Mouse (Mus musculus) frontal cortex, postnatal 14 days (tissue): ENCODE measurements around the gene Sec1.

Source experiments
- DNase-seq, 2 experiments: peaks; one replicate each; pipeline ENCODE4 v3.0.0; 2022; ENCODE audit warnings: low spot score in 2 of 2

Sec1 gene

DNA sequence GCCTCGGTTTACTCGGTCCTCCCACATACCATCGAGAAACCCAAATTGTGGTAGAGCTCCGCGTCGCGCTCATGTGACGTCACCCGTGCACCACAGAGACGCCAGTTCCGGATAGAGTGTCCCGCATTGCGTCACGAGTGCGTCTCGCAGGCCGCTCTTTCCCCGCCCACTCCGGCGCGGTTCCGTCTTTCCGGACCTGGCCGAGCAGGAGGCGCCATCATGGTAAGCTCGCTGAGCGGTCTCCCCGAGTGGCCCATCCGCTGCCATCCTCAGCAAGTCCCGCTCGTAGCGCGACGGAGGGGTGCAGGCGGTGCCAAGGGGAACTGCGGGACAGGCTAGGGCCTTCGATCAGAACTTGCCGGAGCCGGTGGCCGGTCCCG, 23.7 kb upstream of the Sec1 start, which contains the start of gene Sphk2:
TSS of gene Sphk2 (minus strand) at position 85 of the 380 bp plus-strand sequence.
- peak; percentile 97 to 99 for DNase-seq

DNA sequence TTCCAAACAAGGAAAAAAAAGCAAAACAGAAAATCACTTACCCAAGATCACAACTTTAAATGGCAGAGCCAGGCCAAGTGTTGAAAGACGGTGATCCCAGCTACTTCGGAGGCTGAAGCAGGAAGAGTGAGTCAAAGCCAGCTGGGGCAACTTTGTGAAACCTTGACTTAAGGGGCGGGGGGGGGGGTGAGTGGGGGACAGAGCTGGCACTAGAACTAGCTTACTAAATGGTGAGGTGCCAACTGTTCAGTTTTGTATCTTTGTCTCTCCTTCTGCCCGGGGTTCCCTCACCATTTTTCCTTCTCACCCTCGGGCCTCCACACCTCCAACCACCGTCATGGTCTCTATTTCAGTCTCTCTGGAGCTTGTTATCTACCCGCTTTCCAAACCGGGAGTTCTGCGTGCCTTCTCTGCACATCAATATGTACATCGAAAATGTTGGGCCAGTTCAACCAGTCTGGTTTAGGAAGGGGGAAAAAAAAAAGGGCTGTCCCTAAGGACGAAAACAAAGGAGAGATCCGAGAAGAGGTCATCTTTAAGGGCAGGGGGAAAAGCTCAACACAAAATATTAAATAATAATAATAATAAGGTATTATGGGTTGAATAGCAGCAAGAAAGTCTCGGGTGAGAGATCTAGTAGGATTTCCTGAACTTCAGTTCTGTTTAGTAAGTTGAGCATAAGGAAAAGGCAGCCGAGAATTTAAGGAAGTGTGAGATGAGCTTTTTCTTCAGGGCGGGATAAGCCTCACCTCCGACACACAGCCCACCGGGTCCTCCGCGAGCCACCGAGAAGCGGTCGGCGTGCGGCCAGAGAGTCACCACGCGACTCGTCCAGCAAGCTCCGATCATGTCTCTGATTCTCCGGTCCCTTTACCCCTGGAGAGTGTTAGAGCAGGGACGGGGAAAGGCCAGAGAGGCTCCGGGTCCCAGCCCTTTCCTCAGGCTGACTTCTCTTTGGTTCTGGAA, 23.0 kb upstream of the Sec1 start:
- no peak for DNase-seq

DNA sequence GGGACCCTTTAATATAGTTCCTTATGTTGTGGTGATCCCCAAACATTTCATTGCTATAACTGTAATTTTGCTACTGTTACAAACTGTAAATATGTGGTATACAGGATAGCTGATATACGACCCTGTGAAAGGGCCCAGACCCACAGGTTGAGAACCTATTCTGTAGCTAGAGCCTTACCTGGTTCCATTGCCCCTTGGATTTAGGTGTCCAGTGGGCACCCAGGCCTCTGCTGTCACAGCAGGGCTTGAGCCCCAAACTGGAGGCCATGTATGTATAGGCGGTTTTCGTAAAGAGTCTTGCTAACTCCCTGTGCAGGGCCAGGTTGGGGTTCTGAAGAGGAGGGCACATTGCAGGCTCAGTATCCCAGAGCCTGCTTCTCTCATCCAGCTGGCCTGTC, 22.3 kb upstream of the Sec1 start:
- no peak for DNase-seq

DNA sequence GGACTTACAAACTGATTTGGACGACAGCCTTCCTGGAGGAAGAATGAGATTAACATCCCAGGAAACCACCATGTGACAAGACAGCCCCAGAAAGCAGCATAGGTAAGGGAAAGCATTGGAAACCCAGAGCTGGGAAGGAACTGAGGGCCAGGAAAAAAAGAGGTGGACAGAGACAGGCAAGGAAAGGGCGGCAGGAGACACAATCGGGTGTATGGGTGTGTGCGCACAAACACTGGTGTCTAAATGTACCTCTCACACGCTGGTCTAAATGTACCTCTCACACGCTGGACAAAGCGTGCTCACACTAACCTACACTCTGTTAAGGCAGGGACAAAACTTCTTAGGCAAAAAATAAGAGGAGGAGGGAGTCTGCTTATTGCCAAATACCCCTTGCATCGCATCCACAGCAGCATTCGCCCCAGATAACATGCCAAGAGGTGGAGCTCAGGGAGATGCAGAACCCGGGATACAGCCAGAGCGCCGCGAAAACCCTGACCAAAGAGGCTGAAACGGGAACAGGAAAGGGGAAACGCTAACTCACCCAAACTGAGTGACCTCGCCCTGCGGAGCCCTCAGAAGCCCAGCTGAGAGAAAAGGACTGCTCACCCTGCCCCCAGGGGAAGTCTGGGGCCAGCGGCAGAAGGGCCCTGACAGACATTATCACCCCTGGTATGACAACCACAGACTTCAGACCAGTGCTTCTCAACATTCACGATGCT, 21.7 kb upstream of the Sec1 start:
- DNase-seq: no peak

DNA sequence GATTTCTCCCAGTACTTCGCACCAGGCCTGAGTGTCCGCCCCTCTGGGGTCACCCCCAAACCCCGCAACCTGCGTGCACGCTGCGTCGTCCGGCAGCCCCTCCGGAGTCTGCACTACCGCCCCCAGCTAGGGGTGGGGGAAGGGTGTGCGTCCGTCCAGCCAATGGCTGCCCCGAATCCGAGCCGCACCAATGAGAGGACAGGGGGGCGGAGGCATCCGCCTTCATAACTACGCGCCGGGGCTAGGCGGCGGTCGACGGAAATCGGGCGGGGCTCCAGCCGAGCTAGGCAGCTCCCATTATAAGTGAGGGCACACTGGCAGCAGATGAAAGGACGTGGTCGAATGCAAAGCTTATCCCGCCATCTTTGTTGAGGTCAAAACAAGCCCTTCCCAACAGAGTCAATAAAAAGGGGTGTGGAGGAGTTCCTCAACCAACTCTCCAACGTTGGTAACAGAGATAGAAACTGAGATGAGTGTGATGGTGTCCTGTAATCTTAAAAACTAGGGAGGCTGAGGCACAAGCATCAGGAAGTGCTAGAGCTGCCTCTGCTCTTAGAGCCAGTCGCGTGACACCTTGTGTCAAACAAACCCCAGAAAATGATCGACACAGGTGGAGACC, 21.0 kb upstream of the Sec1 start, which contains the start of gene Rpl18:
TSS of gene Rpl18 (plus strand) at position 368 of the 619 bp plus-strand sequence.
- DNase-seq: peak; percentile 97 to 98

DNA sequence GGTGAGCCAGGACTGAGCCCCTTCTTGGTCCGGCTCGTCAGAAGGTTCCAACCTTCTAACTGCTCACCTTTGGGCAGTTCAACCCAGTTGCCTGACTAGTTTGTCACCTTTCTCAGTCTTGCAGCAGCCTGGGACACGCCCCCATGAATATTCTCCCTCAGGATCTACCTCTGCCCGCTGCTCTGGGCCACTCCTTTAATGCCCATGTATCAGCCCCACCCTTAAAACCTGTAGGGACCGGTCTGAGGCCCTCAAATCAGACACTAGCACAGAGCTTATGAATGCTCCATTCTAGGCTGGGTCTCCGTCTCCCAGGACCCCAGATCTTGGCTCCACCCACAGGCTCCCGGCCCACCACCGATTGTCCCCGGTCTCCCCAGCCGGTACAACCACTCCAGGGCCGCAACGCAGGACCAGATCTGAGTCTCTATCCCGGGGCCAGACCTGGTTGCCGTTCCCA, 20.5 kb upstream of the Sec1 start:
- no peak for DNase-seq

DNA sequence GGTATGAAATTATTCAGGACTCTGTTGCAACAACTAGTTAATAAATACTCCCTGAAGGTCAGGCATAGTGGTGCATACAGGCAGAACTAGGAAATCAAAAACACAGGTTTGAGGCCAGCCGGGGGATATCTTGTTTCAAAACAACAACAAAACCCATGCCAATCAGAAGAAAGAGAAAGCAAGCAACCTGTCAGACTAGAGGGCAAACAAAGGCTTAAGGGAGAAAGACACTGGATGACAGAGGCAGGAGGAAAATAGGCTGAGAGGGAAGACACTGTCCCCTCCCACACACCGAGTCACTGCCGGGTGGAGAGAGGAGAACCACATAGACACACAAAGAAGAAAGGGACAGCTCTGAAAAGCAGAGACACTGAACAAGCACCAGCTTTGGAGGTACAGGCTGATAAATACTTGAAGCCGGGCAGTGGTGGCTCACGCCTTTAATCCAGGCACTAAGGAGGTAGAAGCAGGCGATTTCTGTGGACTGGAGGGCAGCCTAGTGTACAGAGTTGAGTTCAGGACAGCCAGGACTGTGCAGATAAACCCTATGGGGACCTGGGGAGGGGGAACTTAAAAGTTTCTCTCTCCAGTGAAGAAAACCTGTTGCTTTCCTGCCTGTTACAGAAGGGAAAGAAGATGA, 19.8 kb upstream of the Sec1 start:
- no peak for DNase-seq

DNA sequence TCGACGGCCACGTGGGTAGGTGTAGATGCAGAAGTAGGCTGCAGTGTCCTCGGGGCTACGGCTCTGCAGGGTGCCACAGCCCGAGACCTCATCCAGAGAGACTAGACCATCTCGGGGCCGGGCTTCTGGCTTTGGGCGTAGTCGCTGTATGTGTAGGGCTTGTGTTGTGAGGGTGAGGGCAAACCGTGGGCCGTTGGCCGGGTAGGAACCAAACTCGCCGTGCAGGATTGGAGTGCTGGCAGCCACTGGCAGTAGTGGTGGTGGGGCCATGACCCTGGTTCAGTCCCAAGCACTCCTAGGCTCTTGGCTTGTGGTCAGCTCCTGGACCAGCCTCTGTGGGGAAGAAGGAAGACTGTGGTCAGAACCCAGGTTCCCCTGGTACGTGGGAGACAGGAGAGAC, 19.2 kb upstream of the Sec1 start:
- DNase-seq: no peak

DNA sequence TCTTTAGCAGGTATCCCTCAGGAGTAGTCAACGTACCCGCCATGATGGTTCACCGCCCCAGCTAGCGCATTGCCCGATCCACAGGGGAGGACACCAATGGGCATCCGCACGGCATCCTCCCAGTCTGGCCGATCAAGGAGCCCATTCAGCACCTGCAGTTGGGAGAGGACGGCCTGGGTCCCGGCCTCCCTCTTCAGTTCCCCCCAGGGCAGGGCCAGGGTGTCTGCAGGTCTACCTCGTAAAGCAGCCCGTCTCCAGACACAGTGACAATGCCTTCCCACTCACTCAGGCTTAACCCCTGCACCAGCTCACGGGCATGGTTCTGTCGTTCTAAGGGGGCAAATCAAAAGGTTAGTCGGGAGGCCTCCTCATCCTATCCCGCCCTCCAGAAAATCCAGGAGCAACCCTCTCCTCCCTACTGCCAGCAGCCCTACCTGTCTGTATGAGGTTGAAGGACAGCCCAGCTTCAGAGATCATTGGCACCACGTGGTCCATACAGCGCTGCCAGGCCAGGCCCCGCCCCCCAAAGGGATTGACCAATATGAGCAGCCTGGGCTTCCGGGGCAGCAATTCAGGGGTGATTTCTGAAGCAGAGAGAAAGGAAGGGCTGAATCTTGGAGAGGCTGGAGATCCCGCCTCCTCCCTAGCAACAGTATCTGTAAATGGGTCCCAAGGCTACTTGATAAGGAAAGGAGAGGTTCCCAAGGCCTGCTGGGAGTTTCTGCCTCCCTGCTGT, 18.0 kb upstream of the Sec1 start:
- no peak for DNase-seq

DNA sequence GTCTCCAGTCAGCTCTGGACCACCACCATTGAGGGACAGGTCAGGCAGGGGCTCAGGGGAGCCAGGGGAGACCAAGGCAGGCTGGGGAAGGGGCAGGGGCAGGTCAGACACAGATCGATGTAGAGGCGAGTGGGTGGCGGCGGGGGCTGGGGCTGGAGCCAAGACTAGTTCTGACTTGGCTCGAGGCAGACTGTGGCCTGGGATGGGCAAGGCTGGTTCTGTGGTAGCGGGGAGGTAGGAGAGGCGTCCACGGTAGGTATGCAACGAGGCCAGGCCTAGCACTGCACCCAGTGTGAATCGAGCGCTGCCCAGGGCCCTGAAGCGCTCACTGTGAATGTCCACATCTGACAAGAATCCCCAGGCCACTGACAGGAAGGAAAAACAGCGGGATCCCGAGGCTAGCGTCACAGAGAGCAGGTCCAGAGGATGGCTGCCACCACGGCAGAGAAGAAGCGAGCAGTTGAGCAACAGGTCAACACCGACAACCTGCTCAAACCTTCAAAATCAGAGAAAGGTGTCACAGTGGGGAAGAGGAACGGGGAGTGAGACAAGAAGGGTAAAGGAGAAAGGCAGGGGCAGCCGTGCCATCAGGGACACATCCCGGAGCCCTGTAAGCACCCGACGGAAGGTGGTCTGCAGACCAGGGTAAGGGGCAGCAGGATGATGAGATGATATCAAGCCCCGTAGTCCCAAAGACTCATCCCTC, 17.3 kb upstream of the Sec1 start:
- no peak for DNase-seq

DNA sequence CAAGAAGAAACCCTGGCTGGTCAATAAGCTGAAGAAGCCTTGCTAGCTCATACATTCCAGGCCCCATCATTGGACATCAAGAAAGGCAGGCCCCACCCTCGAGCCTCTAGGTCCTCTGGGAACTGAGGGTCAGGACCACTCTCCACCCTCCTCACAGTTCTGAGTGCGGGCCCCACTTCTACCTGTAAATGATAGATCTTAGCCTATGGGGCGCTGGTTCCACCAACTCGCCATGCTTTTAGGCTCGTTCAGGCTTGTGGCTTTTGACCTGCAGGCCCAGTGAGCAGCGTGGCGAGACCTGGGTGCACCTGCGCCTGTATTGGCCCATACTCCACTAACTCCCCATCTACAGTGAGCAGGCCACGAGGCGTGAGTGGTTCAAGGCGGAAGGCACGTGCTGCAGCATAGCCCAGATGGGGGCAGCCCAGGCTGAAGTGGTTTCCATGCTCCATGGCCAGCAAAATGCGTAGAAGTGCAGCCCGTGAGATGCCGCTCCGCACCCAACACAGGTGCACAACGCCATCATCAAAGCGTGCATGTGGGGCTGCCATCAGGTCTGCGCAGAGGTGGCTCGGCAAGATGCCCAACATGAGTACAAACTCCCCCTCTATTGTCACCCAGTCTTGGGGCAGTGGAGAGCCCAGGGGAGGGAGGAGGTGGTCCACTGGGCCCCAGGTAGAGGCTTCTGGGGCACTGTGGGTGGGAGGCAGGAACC, 16.4 kb upstream of the Sec1 start:
- no peak for DNase-seq

DNA sequence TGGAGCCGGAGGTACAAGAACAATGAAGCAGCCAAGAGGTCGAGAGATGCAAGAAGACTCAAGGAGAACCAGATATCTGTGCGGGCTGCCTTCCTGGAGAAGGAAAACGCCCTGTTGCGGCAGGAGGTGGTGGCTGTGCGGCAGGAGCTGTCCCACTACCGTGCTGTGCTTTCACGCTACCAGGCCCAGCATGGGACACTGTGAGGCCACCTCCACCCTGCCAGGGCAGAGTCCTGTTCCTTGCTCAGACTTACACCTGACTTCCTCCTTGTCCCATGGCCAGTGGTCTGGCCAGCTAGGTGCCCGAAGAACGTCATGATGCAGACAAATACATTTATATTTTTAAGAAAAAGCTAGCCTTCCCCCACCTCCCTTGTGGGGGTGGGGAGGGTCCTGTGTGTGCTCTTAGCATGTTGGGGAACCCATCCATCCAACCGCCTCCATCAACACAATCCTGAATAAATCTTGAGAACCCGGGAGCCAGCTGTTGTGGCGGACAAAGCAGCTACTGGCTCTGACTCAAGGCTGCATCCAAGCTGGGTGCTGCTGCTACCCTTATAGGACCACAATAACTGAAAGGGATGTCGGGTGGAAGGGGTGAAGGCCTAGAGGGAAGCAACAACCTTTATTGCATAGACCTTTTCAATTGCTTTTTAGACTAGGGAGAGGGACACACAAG, 15.6 kb upstream of the Sec1 start:
- no peak for DNase-seq

DNA sequence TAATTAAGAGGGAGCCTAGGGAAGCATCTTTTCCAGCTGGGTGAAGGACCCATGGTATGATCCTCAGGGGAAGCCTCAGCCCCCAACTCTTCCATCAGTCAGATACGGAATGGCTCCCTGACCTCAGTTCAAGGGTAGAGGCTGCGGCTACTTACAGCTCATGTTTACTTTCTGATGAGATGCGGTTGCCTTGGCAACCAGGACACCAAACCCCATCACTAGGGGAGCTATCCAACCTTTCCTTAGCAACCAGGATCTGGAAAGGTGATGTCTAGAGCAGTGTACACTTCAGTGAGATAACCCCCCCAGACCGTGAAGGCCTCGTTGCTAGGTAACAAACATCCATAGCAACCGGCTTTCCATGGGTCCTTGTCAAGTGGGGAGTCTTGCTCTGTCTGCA, 14.8 kb upstream of the Sec1 start:
- no peak for DNase-seq

DNA sequence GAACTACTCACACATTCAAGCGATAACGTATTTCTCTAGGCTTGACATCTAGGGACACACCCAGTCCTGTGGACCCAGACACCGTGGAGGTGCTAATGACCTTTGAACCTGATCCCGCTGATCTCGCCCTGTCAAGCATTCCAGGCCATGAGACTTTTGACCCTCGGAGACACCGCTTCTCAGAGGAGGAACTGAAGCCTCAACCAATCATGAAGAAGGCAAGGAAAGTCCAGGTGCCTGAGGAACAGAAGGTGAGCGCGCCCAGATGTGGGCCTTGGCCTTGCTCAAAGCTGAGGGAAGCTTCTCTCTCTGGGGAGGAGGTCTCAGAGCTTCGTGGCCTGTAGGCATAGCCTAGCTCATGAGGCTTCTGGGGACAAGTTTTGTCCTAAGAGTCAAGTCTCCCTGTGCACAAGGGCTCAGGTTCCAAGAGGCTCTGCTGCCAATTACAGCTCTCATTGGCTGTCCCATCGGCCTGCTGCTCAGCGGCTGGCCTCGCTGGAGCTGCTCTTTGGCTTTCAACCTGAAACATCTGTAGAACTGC, 14.1 kb upstream of the Sec1 start:
- no peak for DNase-seq

DNA sequence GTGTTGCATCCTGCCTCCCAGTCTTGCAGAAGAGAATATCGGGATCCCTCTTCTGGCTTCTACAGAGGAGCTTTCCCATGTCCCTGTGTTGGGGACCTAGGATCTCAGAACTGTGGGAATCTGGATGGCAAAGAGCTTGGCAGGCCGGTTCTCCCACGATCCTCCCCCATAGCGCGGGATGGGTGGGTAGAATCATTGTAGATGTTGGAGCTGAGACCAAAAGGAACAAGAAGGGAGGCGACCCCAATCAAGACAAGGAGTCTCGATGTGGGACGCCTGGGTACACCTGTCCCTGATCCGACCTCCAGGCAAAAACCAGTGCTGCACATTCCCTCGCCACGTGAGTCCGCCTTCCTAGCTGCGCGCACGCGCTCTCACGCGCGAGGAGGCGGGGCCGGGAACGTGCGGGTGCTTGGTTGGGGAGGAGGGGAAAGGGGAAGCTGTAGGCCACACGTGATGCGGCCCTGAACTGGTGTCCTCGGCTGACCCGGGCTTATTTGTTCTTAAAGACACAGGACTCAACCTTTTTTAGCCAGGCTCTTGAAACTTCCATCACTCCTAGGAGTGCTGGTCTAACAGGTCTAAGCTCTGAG, 13.3 kb upstream of the Sec1 start:
- peak; percentile 93 for DNase-seq

DNA sequence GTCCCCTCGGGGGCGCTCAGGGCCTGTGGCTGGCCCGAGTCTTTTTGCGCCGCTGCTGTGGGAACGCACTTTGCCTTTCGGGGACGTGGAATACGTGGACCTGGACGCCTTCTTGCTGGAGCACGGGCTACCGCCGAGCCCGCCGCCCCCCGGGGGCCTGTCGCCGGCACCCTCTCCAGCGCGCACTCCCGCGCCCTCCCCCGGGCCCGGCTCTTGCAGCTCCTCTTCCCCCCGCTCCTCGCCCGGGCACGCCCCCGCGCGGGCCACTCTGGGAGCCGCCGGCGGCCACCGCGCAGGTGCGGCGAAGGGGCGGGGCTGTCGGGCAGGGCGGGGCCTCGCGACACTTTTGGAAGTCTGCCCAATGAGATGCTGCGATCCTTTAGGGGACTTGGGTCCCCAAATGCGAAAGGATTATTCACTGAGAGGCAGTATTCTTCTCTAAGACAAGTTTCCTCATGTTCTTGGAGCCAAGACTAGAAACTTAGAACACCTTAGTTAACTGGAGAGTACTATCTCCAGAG, 12.6 kb upstream of the Sec1 start:
- peak; percentile 77 to 81 for DNase-seq

DNA sequence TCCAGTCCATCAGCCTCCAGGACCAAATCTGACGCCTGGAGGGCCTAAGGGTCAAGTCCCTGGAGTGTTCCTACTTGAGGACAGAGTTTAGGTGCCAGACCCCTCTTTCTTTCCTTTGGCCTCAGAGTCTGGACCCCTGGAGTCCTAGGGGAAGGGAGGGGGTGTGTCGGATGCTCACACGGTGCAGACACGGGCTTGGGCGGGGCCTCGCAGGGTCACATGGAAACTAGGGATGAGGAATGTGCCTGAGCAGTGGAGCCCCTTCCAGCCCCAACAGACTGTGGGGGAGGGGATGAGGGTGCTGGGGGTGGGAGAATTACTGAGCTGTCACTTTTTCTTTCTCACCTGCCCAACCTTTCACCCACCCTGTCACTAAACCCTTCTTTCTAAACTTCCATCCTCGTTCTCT, 11.7 kb upstream of the Sec1 start:
- peak; percentile 76 to 88 for DNase-seq

DNA sequence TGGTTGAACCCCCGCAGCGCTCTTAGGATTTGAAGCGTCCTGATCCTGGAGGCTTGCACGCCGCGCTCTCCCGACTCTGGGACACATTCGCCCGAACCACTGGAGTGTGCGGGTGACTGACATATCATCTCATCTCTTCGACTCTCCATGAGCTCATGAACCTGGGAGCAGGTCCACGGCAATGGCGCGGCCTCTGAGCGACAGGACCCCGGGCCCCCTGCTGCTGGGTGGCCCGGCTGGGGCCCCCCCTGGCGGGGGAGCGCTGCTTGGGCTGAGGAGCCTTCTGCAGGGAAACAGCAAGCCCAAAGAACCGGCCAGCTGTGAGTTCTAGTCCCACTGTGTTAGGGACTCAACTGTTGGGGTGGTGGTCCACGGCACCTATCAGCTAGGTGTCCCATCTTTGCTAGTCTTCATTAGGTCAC, 11.3 kb upstream of the Sec1 start:
- no peak for DNase-seq
